Mouse (Mus musculus) embryonic facial prominence, embryonic 13.5 days (tissue): ENCODE results near the gene Pde8a. TPM values are rescaled to one million over a fixed set of nuclear protein-coding genes. Genes with fewer than 3 reads are reported as not detected.

Source experiments
- ATAC-seq: fragments of 200-750 bp; cut with Nextera tagmentation; 2 replicates; pipeline ENCODE4 v1.8.0; 2017; ENCODE audit warnings: low read depth; ENCODE audit not compliant: insufficient number of reproducible peaks, insufficient read depth, low FRiP score, low TSS enrichment
- H3K27ac ChIP-seq: fragments of 300-500 bp; sonication (generic); 2 replicates; pipeline ENCODE4 v1.5.1; 2015; ENCODE audit warnings: moderate library complexity, mild to moderate bottlenecking, inconsistent platforms
- H3K27me3 ChIP-seq: fragments of 300-500 bp; sonication (generic); 2 replicates; pipeline ENCODE4 v1.6.1; 2015; ENCODE audit warnings: mild to moderate bottlenecking, inconsistent platforms
- H3K36me3 ChIP-seq: fragments of 300-500 bp; sonication (generic); 2 replicates; pipeline ENCODE4 v1.6.1; 2015; ENCODE audit warnings: mild to moderate bottlenecking, inconsistent platforms
- H3K4me1 ChIP-seq: fragments of 300-500 bp; sonication (generic); 2 replicates; pipeline ENCODE4 v1.6.1; 2015; ENCODE audit warnings: inconsistent platforms
- H3K4me2 ChIP-seq: fragments of 300-500 bp; sonication (generic); 2 replicates; pipeline ENCODE4 v1.6.1; 2015; ENCODE audit warnings: moderate library complexity, mild to moderate bottlenecking, inconsistent platforms
- H3K4me3 ChIP-seq: fragments of 300-500 bp; sonication (generic); 2 replicates; pipeline ENCODE4 v1.5.1; 2015; ENCODE audit warnings: mild to moderate bottlenecking, inconsistent platforms
- H3K9ac ChIP-seq: fragments of 300-500 bp; sonication (generic); 2 replicates; pipeline ENCODE4 v1.6.1; 2015; ENCODE audit warnings: mild to moderate bottlenecking, inconsistent platforms
- H3K9me3 ChIP-seq: fragments of 300-500 bp; sonication (generic); 2 replicates; pipeline ENCODE4 v1.6.1; 2016; ENCODE audit warnings: inconsistent platforms
- WGBS: fragments of 180-500 bp; shearing (Covaris S2); methylation state at CpG from one replicate; pipeline ENCODE4 v1.1.7; 2015; ENCODE audit warnings: mixed read lengths; 5-methylcytosine and 5-hydroxymethylcytosine counted together
- polyA plus RNA-seq: library from polyadenylated mRNA; unstranded; fragments of >200 nt; fragmentation: Nextera tagmentation; extraction: Ambion mirVana; gene quantifications from 2 replicates; pipeline ENCODE4 v1.2.1, GENCODE M21; 2015

Gene Pde8a
- polyA plus RNA-seq, 1 experiment from 2014 or later = 4.7 TPM

- Histone ChIP-seq H3K4me2 (no peak overlapping the region), H3K27me3 (no peaks in the 10 kb centered on the region), H3K9ac (no peak overlapping the region), H3K4me3 (no peak overlapping the region), H3K36me3 (no peaks in the 10 kb centered on the region), H3K27ac (no peak overlapping the region), H3K4me1 (no peaks in the 10 kb centered on the region), H3K9me3 (no peaks in the 10 kb centered on the region)
- ATAC-seq = no peak
- 75% methylated on average over 1 of the region's 1 CpGs for WGBS
These were observed 143.0 kb downstream of the Pde8a start for GRCm38 (mm10) chr7:81356360-81356759.

- Histone ChIP-seq H3K27me3 (no peaks in the 10 kb centered on the region), H3K27ac (no peak overlapping the region), H3K4me2 (no peak overlapping the region), H3K9me3 (no peaks in the 10 kb centered on the region), H3K4me3 (no peak overlapping the region), H3K9ac (no peak overlapping the region), H3K4me1 (no peaks in the 10 kb centered on the region), H3K36me3 (no peaks in the 10 kb centered on the region)
- ATAC-seq = no peak
- 82% methylated on average over 7 of the region's 7 CpGs for WGBS
These were observed 143.6 kb downstream of the Pde8a start for GRCm38 (mm10) chr7:81356975-81357374.

- Histone ChIP-seq H3K4me2 (no peak overlapping the region), H3K9ac (no peak overlapping the region), H3K36me3 (no peaks in the 10 kb centered on the region), H3K4me3 (no peak overlapping the region), H3K4me1 (peaks cover 10% of the 10 kb centered on the region; the same call in 1 of the 2 replicates), H3K27ac (no peak overlapping the region), H3K27me3 (peaks cover 19% of the 10 kb centered on the region), H3K9me3 (no peaks in the 10 kb centered on the region)
- ATAC-seq = no peak
- 67% methylated on average over 3 of the region's 3 CpGs for WGBS
These were observed 154.6 kb downstream of the Pde8a start for GRCm38 (mm10) chr7:81367946-81368345.

GRCm38 (mm10) chr7:81369724-81370123 lies 156.3 kb downstream of the Pde8a start:
- H3K27ac ChIP-seq = no peak overlapping the region
- WGBS = 60% methylated on average over 3 of the region's 3 CpGs
- no peaks in the 10 kb centered on the region for H3K9me3 ChIP-seq
- H3K4me2 ChIP-seq = no peak overlapping the region
- peaks cover 10% of the 10 kb centered on the region; the same call in 1 of the 2 replicates for H3K4me1 ChIP-seq
- H3K27me3 ChIP-seq = peaks cover 21% of the 10 kb centered on the region
- no peak overlapping the region for H3K9ac ChIP-seq
- H3K36me3 ChIP-seq = no peaks in the 10 kb centered on the region
- no peak overlapping the region for H3K4me3 ChIP-seq
- no peak for ATAC-seq

GRCm38 (mm10) chr7:81371811-81372210 lies 158.4 kb downstream of the Pde8a start:
- H3K9me3 ChIP-seq = no peaks in the 10 kb centered on the region
- ATAC-seq = no peak
- peak overlapping the region; percentile 54 for H3K4me2 ChIP-seq
- WGBS = 14% methylated on average over 5 of the region's 5 CpGs
- no peaks in the 10 kb centered on the region for H3K36me3 ChIP-seq
- no peak overlapping the region; the same call in 1 of the 2 replicates for H3K9ac ChIP-seq
- H3K27me3 ChIP-seq = peaks cover 21% of the 10 kb centered on the region
- no peak overlapping the region for H3K27ac ChIP-seq
- no peak overlapping the region; the same call in 1 of the 2 replicates for H3K4me3 ChIP-seq
- peaks cover 10% of the 10 kb centered on the region; the same call in 1 of the 2 replicates for H3K4me1 ChIP-seq

GRCm38 (mm10) chr7:81372337-81372920 lies 159.0 kb downstream of the Pde8a start:
- Histone ChIP-seq H3K27ac (no peak overlapping the region), H3K27me3 (peaks cover 21% of the 10 kb centered on the region), H3K9ac (peak overlapping the region; percentile 52), H3K9me3 (no peaks in the 10 kb centered on the region), H3K36me3 (no peaks in the 10 kb centered on the region), H3K4me1 (peaks cover 10% of the 10 kb centered on the region; the same call in 1 of the 2 replicates), H3K4me3 (peak overlapping the region; percentile 24), H3K4me2 (peak overlapping the region; percentile 54)
- ATAC-seq = no peak
- 4% methylated on average over 13 of the region's 13 CpGs for WGBS

GRCm38 (mm10) chr7:81379363-81379762 lies 166.0 kb downstream of the Pde8a start:
- Histone ChIP-seq H3K4me1 (no peaks in the 10 kb centered on the region), H3K4me2 (no peak overlapping the region), H3K27me3 (no peaks in the 10 kb centered on the region), H3K9ac (no peak overlapping the region), H3K27ac (no peak overlapping the region), H3K36me3 (no peaks in the 10 kb centered on the region), H3K4me3 (no peak overlapping the region), H3K9me3 (no peaks in the 10 kb centered on the region)
- ATAC-seq = no peak
- 72% methylated on average over 1 of the region's 1 CpGs for WGBS

Other genes starting within 250 kb of the Pde8a start
- 12.3 and 12.5 TPM in 2 replicates for gene Zfp592, start 219.9 kb upstream of the Pde8a start, polyA plus RNA-seq
- gene Alpk3, start 156.0 kb upstream of the Pde8a start, polyA plus RNA-seq = 0.34 and 0.44 TPM in 2 replicates
- not detected in 2 replicates for gene Slc28a1, start 98.8 kb upstream of the Pde8a start, polyA plus RNA-seq
- gene Rps17, start 131.7 kb downstream of the Pde8a start, polyA plus RNA-seq = 1,307 and 1,416 TPM in 2 replicates
- 0.77 and 1.7 TPM in 2 replicates for gene Cpeb1, start 241.9 kb downstream of the Pde8a start, polyA plus RNA-seq